Mouse (Mus musculus) lung, postnatal 0 days (tissue): ENCODE measurements around the gene Adcyap1r1.

Experiments used
- CTCF ChIP-seq: IDR thresholded peaks from 2 replicates; pipeline ENCODE4 v1.5.1; 2016; ENCODE audit warnings: antibody characterized with exemption, mild to moderate bottlenecking
- EP300 ChIP-seq: IDR thresholded peaks from 2 replicates; pipeline ENCODE4 v1.6.1; 2016; ENCODE audit warnings: antibody characterized with exemption, mild to moderate bottlenecking, control low read depth

GRCm38 (mm10) chr6:55480988-55481387 is 29.2 kb downstream of the Adcyap1r1 start:
- no peak for TF ChIP-seq CTCF
- TF ChIP-seq EP300, result no peak
